Mouse (Mus musculus) embryonic stem cell, embryonic (primary cell): Measurements from ENCODE around the gene Cracr2a.

ENCODE experiments used
- CTCF ChIA-PET, 4 experiments: fragments of 300-600 bp in 2 of 4; fragments of 350-600 bp in 2 of 4; sonication (Branson Sonifier 250); formaldehyde crosslinking; loops; one replicate each; lab custom pipeline; 2022; ENCODE audit warnings: inconsistent platforms in 2 of 4; lab: Charles Lee
- POLR2A ChIA-PET, 4 experiments: fragments of 300-600 bp in 2 of 4; fragments of 350-600 bp in 2 of 4; sonication (Branson Sonifier 250); formaldehyde crosslinking; loops; one replicate each; lab custom pipeline; 2022; ENCODE audit warnings: antibody characterized with exemption in 4 of 4, inconsistent platforms in 1 of 4; lab: Charles Lee

Gene Cracr2a

GRCm38 (mm10) chr6:127599280-127599679 lies 38.1 kb downstream of the Cracr2a start:
- ChIA-PET CTCF (interaction anchor here in 2 of 4 experiments (0.5 to 1.1 kb wide), 7 partner anchors 16 to 416 kb away, joined by 3 to 11 read pairs (median 4); no protein-coding TSS in a partner anchor), POLR2A (interaction anchor here in 2 of 4 experiments (0.9 to 1.0 kb wide), 2 partner anchors 13 to 17 kb away, joined by 3 read pairs; no protein-coding TSS in a partner anchor)

DNA sequence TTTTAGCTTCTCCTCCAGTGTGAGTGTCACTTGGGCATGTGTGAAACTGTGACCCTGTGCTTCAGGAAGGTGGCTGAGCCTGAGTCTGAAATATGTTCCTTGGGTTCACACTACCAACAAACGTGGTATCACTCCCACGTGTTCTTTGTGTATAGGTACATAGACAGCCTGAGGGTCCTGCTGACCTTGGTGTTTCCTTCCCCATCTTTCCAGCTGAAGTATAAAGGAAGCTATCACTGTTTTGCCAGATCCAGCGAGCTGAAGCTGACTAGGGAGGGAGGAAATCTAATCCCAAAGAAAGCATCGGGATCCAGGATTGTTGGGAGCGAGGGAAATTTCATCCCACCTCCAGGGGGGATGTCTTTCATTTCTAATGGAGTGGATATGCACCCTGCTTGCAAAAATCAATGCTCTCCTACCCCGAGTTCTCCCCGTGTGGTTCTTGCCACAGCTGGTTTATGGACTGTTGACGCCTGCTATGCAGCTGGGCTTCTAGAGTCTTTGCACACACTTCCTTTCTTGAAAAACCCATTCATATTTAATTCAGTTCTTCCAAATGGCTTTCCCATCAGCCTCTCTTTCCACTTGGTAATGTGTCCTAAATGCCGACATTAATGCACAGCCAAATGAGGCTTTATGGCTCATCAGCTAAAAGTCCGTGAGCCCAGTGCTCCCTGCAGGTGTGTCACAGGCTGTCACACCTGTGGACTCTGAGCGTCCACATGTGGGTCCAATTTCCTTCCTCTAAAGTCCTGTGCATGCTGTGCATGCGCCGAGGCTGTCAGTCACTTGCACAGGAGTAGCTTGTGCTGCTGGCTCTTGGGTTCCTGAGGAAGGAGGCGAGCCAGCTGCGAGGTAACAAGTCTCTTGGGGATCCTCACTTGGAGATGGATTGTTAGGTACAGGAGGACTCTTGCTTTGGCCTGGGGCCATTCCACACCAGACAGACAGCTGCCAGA lies 44.2 kb downstream of the Cracr2a start:
- ChIA-PET CTCF (interaction anchor here (0.5 to 1.6 kb wide), 4 partner anchors 19 to 274 kb away, joined by 3 to 4 read pairs (median 4); no protein-coding TSS in a partner anchor), POLR2A (interaction anchor here in 3 of 4 experiments (1.0 to 1.3 kb wide), 3 partner anchors 9 to 12 kb away, joined by 3 read pairs; no protein-coding TSS in a partner anchor)

DNA sequence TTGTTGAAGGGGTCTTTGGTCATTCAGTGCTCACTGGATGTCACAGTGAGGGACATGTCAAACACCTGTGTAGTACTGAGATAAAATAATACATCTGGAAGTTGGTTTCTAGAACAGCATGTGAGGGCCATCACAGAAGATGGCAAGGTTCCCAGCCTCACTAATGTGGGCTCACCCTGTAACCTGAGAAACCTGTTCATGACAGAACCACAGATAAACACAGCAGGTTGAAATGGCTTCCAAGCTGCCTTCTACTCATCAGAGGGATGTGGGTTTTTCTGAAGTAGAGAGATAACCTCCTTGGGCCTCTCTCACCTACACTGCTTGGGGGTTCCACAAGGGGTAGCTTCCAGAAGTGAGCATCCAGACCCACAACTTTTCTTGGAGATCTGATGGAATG lies 48.5 kb downstream of the Cracr2a start:
- CTCF ChIA-PET = no interaction called here
- POLR2A ChIA-PET = no interaction called here

DNA sequence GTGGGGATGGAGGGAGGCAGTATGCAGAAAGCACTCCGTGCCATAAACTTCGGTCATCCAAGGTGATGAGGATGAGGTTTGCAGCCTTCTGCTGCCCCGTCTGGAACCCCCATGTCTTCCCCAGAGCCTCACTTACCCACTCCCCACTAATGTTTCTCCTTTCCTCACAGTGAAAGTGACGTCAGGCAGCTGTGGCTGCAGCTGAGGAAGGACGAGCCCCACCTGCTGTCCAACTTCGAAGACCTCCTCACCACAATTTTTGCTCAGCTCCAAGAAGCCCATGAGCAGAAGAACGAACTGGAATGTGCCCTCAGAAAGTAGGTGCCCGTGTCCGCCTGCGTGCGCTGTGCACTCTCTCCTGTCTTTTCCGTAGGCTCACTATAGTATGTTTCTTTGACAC lies 50.1 kb downstream of the Cracr2a start:
- ChIA-PET CTCF (no interaction called here), POLR2A (no interaction called here)

- ChIA-PET POLR2A (interaction anchor here (0.9 to 1.6 kb wide), 5 partner anchors 9 to 51 kb away, joined by 3 to 4 read pairs (median 3); no protein-coding TSS in a partner anchor), CTCF (interaction anchor here (0.7 to 3.8 kb wide), 7 partner anchors 11 to 449 kb away, joined by 3 to 15 read pairs (median 5); no protein-coding TSS in a partner anchor)
Observed at GRCm38 (mm10) chr6:127614083-127614984, 53.2 kb downstream of the Cracr2a start.

DNA sequence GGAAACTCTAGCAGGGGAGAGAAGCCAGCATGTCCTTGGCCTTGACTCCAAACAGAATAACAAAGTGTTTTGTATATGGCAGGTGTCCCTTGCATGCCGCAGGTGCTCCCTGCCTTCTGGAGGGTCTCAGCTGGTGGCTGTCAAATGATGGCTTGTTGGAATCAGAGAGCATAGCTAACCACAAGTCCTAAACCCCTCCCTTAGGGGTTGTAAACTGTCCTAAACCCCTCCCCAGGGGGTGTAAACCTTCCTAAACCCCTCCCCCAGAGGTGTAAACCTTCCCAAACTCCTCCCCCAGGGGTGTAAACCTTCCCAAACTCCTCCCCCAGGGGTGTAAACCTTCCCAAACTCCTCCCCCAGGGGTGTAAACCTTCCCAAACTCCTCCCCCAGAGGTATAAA lies 55.5 kb downstream of the Cracr2a start:
- ChIA-PET CTCF (interaction anchor here (0.5 to 3.8 kb wide), 13 partner anchors 9 to 1718 kb away, joined by 3 to 15 read pairs (median 3); partner anchors contain the start of gene Cracr2a (in 1 of the 4)), POLR2A (interaction anchor here in 3 of 4 experiments (0.6 to 2.7 kb wide), 13 partner anchors 8 to 684 kb away, joined by 3 to 7 read pairs (median 3); partner anchors contain the start of genes Tead4 (in 1 of the 3) and Tspan11 (in 1 of the 3))

DNA sequence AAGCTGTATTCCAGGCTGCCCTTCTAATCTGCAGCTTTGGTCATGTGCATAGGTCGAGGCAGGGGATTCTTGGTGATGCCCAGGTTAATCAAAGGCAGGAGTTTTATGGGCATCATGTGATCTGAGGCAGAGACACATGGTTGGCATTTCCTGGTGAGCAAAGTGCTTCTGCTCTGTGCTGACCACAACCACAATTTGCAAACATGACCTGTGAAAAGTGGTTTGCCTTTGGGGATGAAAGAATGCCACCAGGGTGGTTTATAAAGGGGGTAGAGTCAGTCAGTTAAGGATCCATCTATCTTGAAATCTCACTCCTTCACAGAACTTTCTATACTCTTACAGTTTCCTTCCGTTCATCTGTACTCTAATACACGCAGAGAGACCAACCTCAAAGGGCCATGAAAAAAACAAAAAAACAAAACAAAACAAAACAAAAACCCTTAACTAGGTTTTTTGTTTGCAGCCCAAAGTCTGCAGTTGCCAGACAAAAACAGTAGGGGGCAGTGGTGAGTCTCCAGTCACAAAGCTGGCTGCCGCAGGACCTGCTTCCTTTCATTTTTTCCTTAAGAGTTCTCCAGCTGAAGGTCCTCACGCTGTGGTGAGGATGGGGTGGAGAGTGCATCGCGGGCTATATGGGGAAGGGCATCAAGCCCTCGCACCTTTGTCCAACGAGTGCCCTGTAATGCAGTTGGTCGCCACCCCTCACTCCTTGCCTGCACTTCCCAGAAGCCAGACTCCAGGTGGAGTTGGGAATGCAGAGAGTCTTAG lies 56.3 kb downstream of the Cracr2a start:
- ChIA-PET POLR2A (interaction anchor here in 1 of 4 experiments (1.0 to 2.7 kb wide), 8 partner anchors 12 to 683 kb away, joined by 3 to 7 read pairs (median 4); partner anchors contain the start of genes Tead4 and Tspan11), CTCF (interaction anchor here in 3 of 4 experiments (0.6 to 3.8 kb wide), 25 partner anchors 8 to 478 kb away, joined by 3 to 15 read pairs (median 3); partner anchors contain the start of genes Cracr2a (in 2 of the 3) and Tspan11 (in 1 of the 3))

- ChIA-PET CTCF (interaction anchor here in 2 of 4 experiments (0.7 to 1.8 kb wide), 6 partner anchors 36 to 289 kb away, joined by 3 to 7 read pairs (median 4); no protein-coding TSS in a partner anchor), POLR2A (interaction anchor here in 1 of 4 experiments (0.7 to 2.7 kb wide), 2 partner anchors 148 to 310 kb away, joined by 3 to 7 read pairs; no protein-coding TSS in a partner anchor)
Observed at GRCm38 (mm10) chr6:127618686-127619085, 57.5 kb downstream of the Cracr2a start.

DNA sequence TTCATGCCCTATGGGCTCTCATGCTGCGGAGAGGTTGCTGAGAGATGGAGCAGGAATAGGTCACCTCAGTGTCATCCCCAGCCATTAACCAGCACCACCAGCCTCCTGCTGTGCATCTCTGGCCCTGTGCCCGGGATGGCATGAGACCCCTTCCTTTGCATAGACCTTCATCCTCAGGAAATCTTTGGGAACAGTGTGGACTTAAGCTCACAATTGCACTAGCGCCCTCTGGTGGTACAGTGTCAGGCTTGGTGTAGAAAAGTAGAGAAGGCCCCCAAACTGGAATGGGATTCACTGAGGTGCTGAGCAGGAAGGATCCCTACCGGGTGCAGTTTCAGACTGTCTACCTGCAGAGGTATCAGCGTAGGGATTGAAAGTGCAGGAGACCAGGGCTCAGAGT lies 64.0 kb downstream of the Cracr2a start:
- ChIA-PET POLR2A (interaction anchor here in 2 of 4 experiments (0.5 to 1.1 kb wide), 4 partner anchors 9 to 64 kb away, joined by 3 to 4 read pairs (median 3); no protein-coding TSS in a partner anchor), CTCF (interaction anchor here (0.5 to 2.3 kb wide), 45 partner anchors 9 to 1135 kb away, joined by 3 to 18 read pairs (median 4); partner anchors contain the start of gene Cracr2a (in 2 of the 4))

GRCm38 (mm10) chr6:127627453-127627852 lies 66.3 kb downstream of the Cracr2a start:
- POLR2A ChIA-PET = interaction anchor here in 3 of 4 experiments (0.6 to 1.0 kb wide), 3 partner anchors 22 to 105 kb away, joined by 3 read pairs; no protein-coding TSS in a partner anchor
- CTCF ChIA-PET = no interaction called here

GRCm38 (mm10) chr6:127629249-127629648 lies 68.1 kb downstream of the Cracr2a start:
- ChIA-PET CTCF (interaction anchor here in 1 of 4 experiments (1.4 kb wide), 1 partner anchor 11 kb away, joined by 4 read pairs; no protein-coding TSS in a partner anchor), POLR2A (no interaction called here)

GRCm38 (mm10) chr6:127634858-127635257 lies 73.7 kb downstream of the Cracr2a start:
- ChIA-PET POLR2A (interaction anchor here in 1 of 4 experiments (0.6 kb wide), 1 partner anchor 46 kb away, joined by 4 read pairs; no protein-coding TSS in a partner anchor), CTCF (interaction anchor here in 3 of 4 experiments (0.8 to 1.8 kb wide), 3 partner anchors 9 to 193 kb away, joined by 3 to 4 read pairs (median 4); no protein-coding TSS in a partner anchor)

DNA sequence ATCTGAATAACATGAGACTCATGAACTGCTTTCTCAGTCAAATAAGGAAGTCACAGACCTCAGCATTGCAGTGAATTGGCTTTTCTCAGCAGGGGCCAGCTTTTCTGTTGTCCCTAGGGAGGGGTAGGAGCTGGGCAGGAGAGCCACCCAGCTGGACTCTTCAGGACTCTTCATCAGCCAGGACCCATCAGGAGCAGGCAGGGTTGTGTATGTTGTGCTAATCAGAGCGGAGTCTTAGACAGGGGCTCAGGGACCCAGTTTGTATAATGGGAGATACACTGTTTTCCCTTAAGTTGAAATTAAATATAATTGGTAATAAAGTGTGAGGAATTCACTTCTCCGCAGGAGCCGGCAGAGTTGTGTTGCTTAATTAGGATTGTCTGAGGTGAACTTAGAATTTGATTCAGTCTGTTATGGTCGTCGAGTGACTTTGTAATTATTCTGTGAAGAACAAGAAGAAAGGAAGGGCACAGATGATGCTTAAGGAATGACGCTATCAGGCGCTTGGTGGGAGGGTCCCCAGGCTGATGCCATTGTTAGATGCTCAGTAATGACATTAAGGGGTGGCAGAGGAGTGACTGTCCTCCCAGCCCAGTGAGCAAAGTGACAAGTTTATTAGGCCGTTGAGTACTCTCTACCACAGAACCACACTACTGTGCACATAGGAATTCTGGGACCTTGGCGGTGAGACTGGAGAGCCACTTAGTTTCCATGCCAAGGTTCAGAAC lies 74.5 kb downstream of the Cracr2a start:
- ChIA-PET CTCF (interaction anchor here in 2 of 4 experiments (1.1 to 1.8 kb wide), 2 partner anchors 10 to 11 kb away, joined by 3 to 4 read pairs; no protein-coding TSS in a partner anchor), POLR2A (interaction anchor here in 1 of 4 experiments (0.5 to 0.6 kb wide), 2 partner anchors 11 to 46 kb away, joined by 4 to 5 read pairs; no protein-coding TSS in a partner anchor)

DNA sequence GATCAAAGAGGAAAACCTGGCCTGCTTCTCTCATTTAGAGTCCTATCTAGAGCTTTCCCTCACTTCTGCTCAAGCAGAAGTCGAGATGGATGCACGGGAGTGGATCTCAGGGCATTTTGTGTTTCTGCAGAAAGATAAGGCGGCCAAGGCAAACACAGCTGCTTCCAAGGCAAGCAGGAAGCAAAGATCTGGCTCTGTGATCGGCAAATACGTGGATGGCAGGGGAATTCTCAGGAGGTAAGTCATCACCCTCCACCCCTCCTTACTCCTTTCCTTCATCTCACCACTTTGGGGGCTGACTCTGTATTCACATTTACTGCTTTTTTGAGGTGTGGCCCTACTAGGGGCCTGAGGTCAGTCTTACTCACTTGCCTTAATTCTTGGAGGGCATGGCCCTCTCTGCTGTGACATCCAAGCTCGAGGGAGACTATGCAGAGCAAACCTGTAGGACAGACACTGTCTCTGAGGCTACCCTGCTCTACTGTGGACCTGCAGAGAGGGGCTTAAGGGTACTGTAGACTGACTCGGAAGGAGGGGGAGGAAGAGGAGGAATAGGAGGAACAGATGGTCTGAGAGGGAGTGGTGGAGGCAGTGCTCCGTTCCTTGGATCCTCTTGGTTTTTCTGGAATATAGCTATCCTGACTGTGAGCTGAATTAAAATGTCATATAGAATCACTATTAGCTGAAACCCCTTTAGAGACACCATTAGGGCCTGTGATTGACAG lies 80.1 kb downstream of the Cracr2a start:
- CTCF ChIA-PET = interaction anchor here in 2 of 4 experiments (0.6 to 1.6 kb wide), 3 partner anchors 16 to 99 kb away, joined by 3 to 8 read pairs (median 7); no protein-coding TSS in a partner anchor
- POLR2A ChIA-PET = no interaction called here

DNA sequence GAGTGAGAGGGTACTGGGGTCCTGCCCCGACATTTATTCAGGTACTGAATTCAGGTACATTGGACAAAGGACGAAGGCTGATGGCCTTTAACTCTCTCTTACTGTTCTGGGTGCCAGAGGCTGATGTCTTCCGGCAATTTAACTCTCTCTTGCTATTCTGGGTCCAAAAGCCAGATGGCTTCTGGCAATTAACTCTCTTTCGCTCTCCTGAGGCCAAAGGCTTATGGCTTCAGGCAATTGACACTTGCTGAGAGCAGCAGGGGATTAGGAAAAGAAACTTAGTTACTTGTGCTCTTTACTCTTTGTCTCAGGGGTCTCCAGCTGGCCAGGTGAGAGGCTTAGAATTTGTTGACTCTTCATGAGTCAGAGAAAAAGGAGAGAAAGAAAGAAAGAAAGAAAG lies 94.8 kb downstream of the Cracr2a start:
- ChIA-PET CTCF (no interaction called here), POLR2A (no interaction called here)
